ENCODE assay signal across 7 mouse cellular contexts in the genomic region with DNA sequence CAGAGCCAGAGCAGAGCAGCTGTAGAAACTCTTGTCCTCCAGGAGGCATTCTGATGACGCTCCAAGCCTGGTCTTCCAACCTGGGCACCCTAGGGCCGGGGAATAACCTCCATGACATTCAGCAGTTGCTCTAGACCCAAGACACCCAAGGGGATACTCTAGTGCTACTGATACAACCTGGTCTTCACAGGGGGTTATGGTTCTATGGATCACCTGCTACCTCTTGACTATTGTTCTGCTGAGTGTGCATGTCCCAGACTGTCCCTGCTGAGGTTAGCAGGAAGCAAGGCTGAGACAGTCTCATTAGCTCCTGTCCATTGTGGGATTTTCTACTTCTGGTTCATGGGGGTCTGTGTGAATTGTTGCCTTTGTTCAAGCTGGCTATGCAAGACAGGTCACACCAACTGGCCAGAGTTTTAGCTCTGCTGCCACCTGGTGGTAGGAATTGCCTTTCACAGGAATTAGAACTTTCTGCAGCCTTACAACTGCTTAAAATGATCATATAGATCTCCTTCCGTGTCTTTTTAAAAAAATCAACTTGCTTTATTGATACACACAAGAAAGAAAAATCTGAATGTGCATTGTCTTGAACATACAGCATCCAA. TPM values are rescaled to one million over a fixed set of nuclear protein-coding genes. Genes with fewer than 3 reads are reported as not detected.
DNase-seq lines count a peak whose midpoint lies in the region; ATAC-seq lines count a peak whose summit lies in the region.

No protein-coding gene starts in this region.

- peak; percentile 80 for ATAC-seq in forebrain, embryonic 16.5 days

- H3K4me3 ChIP-seq in forebrain, embryonic 16.5 days (replicated peaks; ENCODE audit: low read length): no peak overlapping the region

- 47% methylated on average over 3 of the region's 3 CpGs for whole genome bisulfite sequencing in forebrain, embryonic 16.5 days

- H3K9ac ChIP-seq in forebrain, embryonic 16.5 days (replicated peaks; ENCODE audit: low read depth, low read length): no peak overlapping the region

- peak; percentile 76 for DNase-seq in R1 (ENCODE audit: low read depth, low spot score)
- DNase-seq in cerebellum, adult 11 months: peak; percentile 60
- DNase-seq in induced T-regulatory cell, adult 2 months (ENCODE audit: low read depth): peak; percentile 80
- peak; percentile 77 to 86 for DNase-seq in left cerebral cortex, adult 18-20 months (ENCODE audit: low spot score in 2 of 2)
- DNase-seq in mesoderm, embryonic 11.5 days (ENCODE audit: low read depth, low spot score): peak; percentile 87
- peak; percentile 22 for DNase-seq in skeletal muscle tissue, adult 2 months (ENCODE audit: low read depth, low spot score)

- no peaks in the 10 kb centered on the region for H3K4me1 ChIP-seq in forebrain, embryonic 16.5 days (replicated peaks; ENCODE audit: control insufficient read depth, insufficient read depth, low read length)

- H3K27me3 ChIP-seq in forebrain, embryonic 16.5 days (replicated peaks; ENCODE audit: control insufficient read depth, insufficient read depth, low read length): no peaks in the 10 kb centered on the region

- H3K36me3 ChIP-seq in forebrain, embryonic 16.5 days (ENCODE audit: control insufficient read depth, insufficient read depth): no peaks in the 10 kb centered on the region

- H3K27ac ChIP-seq in forebrain, embryonic 16.5 days (ENCODE audit: low read length): no peak overlapping the region

- H3K9me3 ChIP-seq in forebrain, embryonic 16.5 days (ENCODE audit: control insufficient read depth, low read length): no peaks in the 10 kb centered on the region

- H3K4me2 ChIP-seq in forebrain, embryonic 16.5 days (ENCODE audit: low read length): no peak overlapping the region

RNA-seq across cellular contexts. Expression of a gene that starts 30.8 kb away (rescaled TPM):
- 49.6 and 51.4 TPM in 2 replicates for polyA plus RNA-seq in forebrain, embryonic 16.5 days (2015; fragmentation: Nextera tagmentation; extraction: Ambion mirVana)
- 10 to 100 TPM; 26.2 to 28.6 TPM for total RNA-seq in left cerebral cortex, adult 18-20 months (2021)

RNA-seq across cellular contexts. Expression of a gene that starts 51.2 kb away (rescaled TPM):
- polyA plus RNA-seq in forebrain, embryonic 16.5 days (2015; fragmentation: Nextera tagmentation; extraction: Ambion mirVana): 1.9 and 2.1 TPM in 2 replicates
- total RNA-seq in left cerebral cortex, adult 18-20 months (2021): 1 to 10 TPM; 7.2 to 7.7 TPM

Comparison
In these comparisons a context has a peak if more than half of its experiments do, and no peak if none do; other contexts are left out.
1. DNase-seq: peak in every context shown above with its lines; median percentile 87 in mesoderm, embryonic 11.5 days; 82 in left cerebral cortex, adult 18-20 months; 80 in induced T-regulatory cell, adult 2 months; 76 in R1; 60 in cerebellum, adult 11 months; 22 in skeletal muscle tissue, adult 2 months.